In genomic region chr8:85395681-85396431, GRCm38 (mm10) we compare ENCODE assay signal across 27 mouse cellular contexts. TPM values are rescaled to one million over a fixed set of nuclear protein-coding genes. Genes with fewer than 3 reads are reported as not detected.
A peak's percentile ranks its signal among the peaks of the same experiment; 100 is the strongest.
DNase-seq lines count a peak whose midpoint lies in the region; ATAC-seq lines count a peak whose summit lies in the region.
"Had no signal": no experiment of that assay in that cellular context is flagged by ENCODE, and none has a peak within 500 bp of the region (broad histone marks: within the 10 kb centered on the region; RNA-seq: fewer than 3 reads in every experiment).

No protein-coding gene starts in this region.

- H3K27me3 ChIP-seq in liver, embryonic 11.5 days (replicated peaks; ENCODE audit: control insufficient read depth, insufficient read depth, low read length), result no peaks in the 10 kb centered on the region
- no peaks in the 10 kb centered on the region for H3K27me3 ChIP-seq in liver, embryonic 15.5 days
- H3K27me3 ChIP-seq: embryonic facial prominence, embryonic 12.5 days; forebrain, embryonic 15.5 days; heart, embryonic 15.5 days; limb, embryonic 12.5 days had no signal

- H3K9me3 ChIP-seq in liver, embryonic 11.5 days (ENCODE audit: control insufficient read depth, low read length), result no peaks in the 10 kb centered on the region
- no peaks in the 10 kb centered on the region for H3K9me3 ChIP-seq in liver, embryonic 15.5 days (replicated peaks)
- H3K9me3 ChIP-seq: embryonic facial prominence, embryonic 12.5 days; forebrain, embryonic 15.5 days; heart, embryonic 15.5 days; limb, embryonic 12.5 days; midbrain, embryonic 10.5 days had no signal

- no peak for DNase-seq in liver, embryonic 11.5 days (ENCODE audit: low spot score)
- no peak for DNase-seq in liver
- no peak for DNase-seq in adrenal gland, postnatal 10 days
- no peak for DNase-seq in thymus, postnatal 14 days
- DNase-seq: B cell, adult 2 months; cerebellum, adult 18-20 months; cerebellum, postnatal 14 days; gastrocnemius, postnatal 14 days; heart, adult 2 months; kidney, adult 9 months; kidney, postnatal 14 days; lung, embryonic 14.5 days; right cerebral cortex, adult 18-20 months; right cerebral cortex, postnatal 4 days; thymus, postnatal 4 days had no signal

- H3K9ac ChIP-seq in liver, embryonic 11.5 days (ENCODE audit: low read depth, low read length), result peak overlapping the region; percentile 49
- H3K9ac ChIP-seq in liver, embryonic 15.5 days, result peak overlapping the region; percentile 29; the same call in 1 of the 2 replicates
- H3K9ac ChIP-seq: embryonic facial prominence, embryonic 12.5 days; forebrain, embryonic 15.5 days; heart, embryonic 15.5 days; limb, embryonic 12.5 days; lung, embryonic 14.5 days had no signal

- H3K4me2 ChIP-seq in liver, embryonic 11.5 days, result peak overlapping the region; percentile 55
- H3K4me2 ChIP-seq in liver, embryonic 15.5 days, result peak overlapping the region; percentile 50
- H3K4me2 ChIP-seq: embryonic facial prominence, embryonic 12.5 days; forebrain, embryonic 15.5 days; heart, embryonic 15.5 days; limb, embryonic 12.5 days; lung, embryonic 14.5 days had no signal

- WGBS in liver, embryonic 11.5 days, result 39% methylated on average over 8 of the region's 8 CpGs
- 29% methylated on average over 8 of the region's 8 CpGs for WGBS in liver, embryonic 15.5 days (ENCODE audit: insufficient replicate concordance)

- ATAC-seq in liver, embryonic 11.5 days (replicated peaks; ENCODE audit: low FRiP score), result peak; percentile 76
- ATAC-seq in erythroblast, adult 5-6 weeks (replicated peaks; ENCODE audit: low FRiP score, poor library complexity, severe bottlenecking), result peak; percentile 55
- ATAC-seq in liver, embryonic 15.5 days (ENCODE audit: insufficient read depth), result peak; percentile 75
- ATAC-seq in megakaryocyte-erythroid progenitor cell, adult 5-6 weeks (replicated peaks; ENCODE audit: low FRiP score, low TSS enrichment, poor library complexity, severe bottlenecking), result peak; percentile 72
- ATAC-seq in monocyte, adult 5-6 weeks (replicated peaks; ENCODE audit: insufficient number of reproducible peaks, low FRiP score, low TSS enrichment, poor library complexity, severe bottlenecking), result no peak
- ATAC-seq: forebrain, embryonic 15.5 days; hindbrain, postnatal 0 days; intestine, embryonic 16.5 days; midbrain, embryonic 16.5 days had no signal

- no peaks in the 10 kb centered on the region for H3K36me3 ChIP-seq in liver, embryonic 11.5 days (ENCODE audit: control insufficient read depth, insufficient read depth, low read length)
- no peaks in the 10 kb centered on the region for H3K36me3 ChIP-seq in liver, embryonic 15.5 days (replicated peaks)
- H3K36me3 ChIP-seq: embryonic facial prominence, embryonic 12.5 days; forebrain, embryonic 15.5 days; heart, embryonic 15.5 days; limb, embryonic 12.5 days; midbrain, embryonic 10.5 days had no signal

- H3K4me3 ChIP-seq in liver, embryonic 11.5 days (ENCODE audit: low read depth, low read length), result 0 out of 2 replicates have a peak overlapping the region, but pooled peaks have one; percentile 8
- peak overlapping the region; percentile 16 for H3K4me3 ChIP-seq in liver, embryonic 15.5 days (replicated peaks)
- H3K4me3 ChIP-seq: embryonic facial prominence, embryonic 12.5 days; forebrain, embryonic 15.5 days; heart, adult 2 months; heart, embryonic 15.5 days; limb, embryonic 12.5 days; midbrain, embryonic 10.5 days had no signal

- peaks cover 32% of the 10 kb centered on the region for H3K4me1 ChIP-seq in liver, embryonic 11.5 days (replicated peaks; ENCODE audit: control insufficient read depth, insufficient read depth, low read length)
- peaks cover 61% of the 10 kb centered on the region for H3K4me1 ChIP-seq in liver, embryonic 15.5 days (replicated peaks)
- H3K4me1 ChIP-seq: embryonic facial prominence, embryonic 12.5 days; forebrain, embryonic 15.5 days; limb, embryonic 12.5 days; midbrain, embryonic 10.5 days had no signal

- peak overlapping the region; percentile 89 for H3K27ac ChIP-seq in liver, embryonic 11.5 days (ENCODE audit: low read depth, low read length)
- peak overlapping the region; percentile 78 for H3K27ac ChIP-seq in liver, embryonic 15.5 days (replicated peaks)
- H3K27ac ChIP-seq: embryonic facial prominence, embryonic 12.5 days; forebrain, embryonic 15.5 days; heart, adult 2 months; heart, embryonic 15.5 days; hindbrain, postnatal 0 days; limb, embryonic 12.5 days; midbrain, embryonic 10.5 days had no signal

RNA-seq across cellular contexts. Expression of gene Mylk3, which starts 9.7 kb away (rescaled TPM):
- 26.6 and 31.3 TPM in 2 replicates for polyA plus RNA-seq in liver, embryonic 11.5 days (2014; fragmentation: Nextera tagmentation; extraction: Ambion mirVana)
- 48.0 and 94.9 TPM in 2 replicates for total RNA-seq in erythroblast, adult 5-6 weeks (2015; ENCODE audit: low replicate concordance)
- total RNA-seq in erythroblast, adult 5-6 weeks (2017; ENCODE audit: low replicate concordance), result 229 and 257 TPM in 2 replicates
- 57.2 and 68.2 TPM in 2 replicates for polyA plus RNA-seq in liver, embryonic 15.5 days (2015; fragmentation: Nextera tagmentation; extraction: Ambion mirVana)
- 39.2 and 40.3 TPM in 2 replicates for total RNA-seq in megakaryocyte-erythroid progenitor cell, adult 5-6 weeks (2014; fragmentation: Nextera tagmentation)
- 24.3 and 31.6 TPM in 2 replicates for total RNA-seq in megakaryocyte-erythroid progenitor cell, adult 5-6 weeks (2017)
- 1 to 10 TPM; 1.2 to 2.7 TPM for total RNA-seq in adrenal gland, postnatal 10 days (2021)
- 0.10 to 13.1 TPM (median 7.9 TPM) in 3 replicates for total RNA-seq in monocyte, adult 5-6 weeks (2017)

RNA-seq across cellular contexts. Expression of gene 4921524J17Rik, which starts 36.8 kb away (rescaled TPM):
- 38.3 TPM in 2 replicates for polyA plus RNA-seq in liver, embryonic 11.5 days (2014; fragmentation: Nextera tagmentation; extraction: Ambion mirVana)
- 9.4 and 22.5 TPM in 2 replicates for total RNA-seq in erythroblast, adult 5-6 weeks (2015; ENCODE audit: low replicate concordance)
- 8.3 and 15.9 TPM in 2 replicates for total RNA-seq in erythroblast, adult 5-6 weeks (2017; ENCODE audit: low replicate concordance)
- 14.8 and 15.6 TPM in 2 replicates for polyA plus RNA-seq in liver, embryonic 15.5 days (2015; fragmentation: Nextera tagmentation; extraction: Ambion mirVana)
- total RNA-seq in megakaryocyte-erythroid progenitor cell, adult 5-6 weeks (2014; fragmentation: Nextera tagmentation), result 25.3 and 33.0 TPM in 2 replicates
- 61.6 and 114 TPM in 2 replicates for total RNA-seq in megakaryocyte-erythroid progenitor cell, adult 5-6 weeks (2017)
- total RNA-seq in adrenal gland, postnatal 10 days (2021), result 10 to 100 TPM; 15.3 to 21.4 TPM
- total RNA-seq in monocyte, adult 5-6 weeks (2017), result 22.8 to 81.0 TPM (median 62.0 TPM) in 3 replicates
